Mouse (Mus musculus) testis, adult 2 months (tissue): Measurements from ENCODE around the gene Cpne9.

Source experiments
- CTCF ChIP-seq: fragments of 200-500 bp; IDR thresholded peaks from 2 replicates; pipeline ENCODE4 v1.5.1; 2012; ENCODE audit warnings: low read depth, mild to moderate bottlenecking, inconsistent platforms, low read length, moderate library complexity; ENCODE audit not compliant: control insufficient read depth, insufficient read depth, insufficient replicate concordance
- POLR2A ChIP-seq: fragments of 200-500 bp; IDR thresholded peaks from 2 replicates; pipeline ENCODE4 v1.6.1; 2012; ENCODE audit warnings: low read depth, mild to moderate bottlenecking, inconsistent platforms, low read length, moderate library complexity; ENCODE audit not compliant: control insufficient read depth

GRCm38 (mm10) chr6:113242753-113243152 lies 39.4 kb upstream of the Cpne9 start:
- TF ChIP-seq POLR2A (no peak), CTCF (no peak)
